29 mouse cellular contexts compared by ENCODE assay signal in the genomic region with DNA sequence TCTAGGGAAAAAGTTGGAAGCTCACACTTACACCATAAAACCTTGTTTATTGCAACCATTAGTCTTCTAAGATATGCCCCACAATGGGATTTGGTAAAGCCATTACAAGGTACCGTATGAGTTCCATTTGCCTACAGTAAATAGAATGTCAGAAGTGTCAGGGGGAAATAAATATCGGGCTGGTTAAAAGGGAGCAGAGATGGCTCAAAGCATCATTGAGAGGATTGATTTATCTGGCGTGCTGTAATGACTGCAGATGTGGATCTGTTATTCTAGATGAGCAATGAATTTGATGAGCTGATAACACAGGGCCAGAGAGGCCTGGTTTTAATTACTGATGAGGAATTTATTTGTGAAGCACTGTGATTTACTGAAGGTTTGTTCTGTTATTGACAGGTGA. TPM values are rescaled to one million over a fixed set of nuclear protein-coding genes. Genes with fewer than 3 reads are reported as not detected.
DNase-seq lines count a peak whose midpoint lies in the region; ATAC-seq lines count a peak whose summit lies in the region.
"Had no signal": no experiment of that assay in that cellular context is flagged by ENCODE, and none has a peak within 500 bp of the region (broad histone marks: within the 10 kb centered on the region; RNA-seq: fewer than 3 reads in every experiment).

No protein-coding gene starts in this region.

- no peaks in the 10 kb centered on the region for H3K9me3 ChIP-seq in neural tube, embryonic 13.5 days
- no peaks in the 10 kb centered on the region for H3K9me3 ChIP-seq in neural tube, embryonic 15.5 days (replicated peaks)
- H3K9me3 ChIP-seq in intestine, embryonic 16.5 days (ENCODE audit: control insufficient read depth, low read length): no peaks in the 10 kb centered on the region
- H3K9me3 ChIP-seq: forebrain, embryonic 10.5 days; G1E; heart, embryonic 12.5 days; heart, embryonic 15.5 days; hindbrain, embryonic 10.5 days; hindbrain, embryonic 13.5 days had no signal

- no peaks in the 10 kb centered on the region for H3K4me1 ChIP-seq in neural tube, embryonic 13.5 days (replicated peaks)
- no peaks in the 10 kb centered on the region for H3K4me1 ChIP-seq in neural tube, embryonic 15.5 days
- H3K4me1 ChIP-seq in intestine, embryonic 16.5 days (ENCODE audit: control insufficient read depth, insufficient read depth, low read length): no peaks in the 10 kb centered on the region
- H3K4me1 ChIP-seq: forebrain, embryonic 10.5 days; heart, embryonic 12.5 days; heart, embryonic 15.5 days; hindbrain, embryonic 10.5 days; hindbrain, embryonic 13.5 days had no signal

- no peaks in the 10 kb centered on the region for H3K27me3 ChIP-seq in neural tube, embryonic 13.5 days
- H3K27me3 ChIP-seq in neural tube, embryonic 15.5 days (replicated peaks): no peaks in the 10 kb centered on the region
- no peaks in the 10 kb centered on the region for H3K27me3 ChIP-seq in intestine, embryonic 16.5 days (replicated peaks; ENCODE audit: control insufficient read depth, insufficient read depth, low read length)
- H3K27me3 ChIP-seq: CH12.LX; heart, embryonic 12.5 days; heart, embryonic 15.5 days; hindbrain, embryonic 13.5 days had no signal

- H3K27ac ChIP-seq in neural tube, embryonic 13.5 days (replicated peaks): no peak overlapping the region
- no peak overlapping the region for H3K27ac ChIP-seq in neural tube, embryonic 15.5 days (replicated peaks)
- no peak overlapping the region for H3K27ac ChIP-seq in intestine, embryonic 16.5 days (ENCODE audit: low read length)
- H3K27ac ChIP-seq: forebrain, embryonic 10.5 days; heart, embryonic 15.5 days; hindbrain, embryonic 10.5 days; hindbrain, embryonic 13.5 days had no signal

- no peak overlapping the region for H3K4me2 ChIP-seq in neural tube, embryonic 13.5 days
- H3K4me2 ChIP-seq in neural tube, embryonic 15.5 days: no peak overlapping the region
- no peak overlapping the region for H3K4me2 ChIP-seq in intestine, embryonic 16.5 days (ENCODE audit: low read depth, low read length)
- H3K4me2 ChIP-seq: heart, embryonic 12.5 days; heart, embryonic 15.5 days; hindbrain, embryonic 13.5 days had no signal

- 32% methylated on average over 3 of the region's 3 CpGs for WGBS in neural tube, embryonic 13.5 days
- WGBS in neural tube, embryonic 15.5 days: 24% methylated on average over 3 of the region's 3 CpGs
- WGBS in intestine, embryonic 16.5 days: 33% methylated on average over 3 of the region's 3 CpGs

- H3K4me3 ChIP-seq in neural tube, embryonic 13.5 days: no peak overlapping the region
- no peak overlapping the region for H3K4me3 ChIP-seq in neural tube, embryonic 15.5 days (replicated peaks)
- H3K4me3 ChIP-seq in intestine, embryonic 16.5 days (ENCODE audit: low read length): no peak overlapping the region
- H3K4me3 ChIP-seq: forebrain, embryonic 10.5 days; heart, embryonic 12.5 days; heart, embryonic 15.5 days; hindbrain, embryonic 10.5 days; hindbrain, embryonic 13.5 days had no signal

- peak; percentile 71; the same call in 1 of the 2 replicates for ATAC-seq in neural tube, embryonic 13.5 days (ENCODE audit: low read depth)
- no peak for ATAC-seq in neural tube, embryonic 15.5 days (ENCODE audit: low FRiP score)
- peak; percentile 56 for ATAC-seq in intestine, embryonic 16.5 days
- ATAC-seq: forebrain, embryonic 14.5 days; forebrain, postnatal 0 days; hindbrain, embryonic 16.5 days; Patski had no signal

- H3K9ac ChIP-seq in neural tube, embryonic 13.5 days: no peak overlapping the region
- H3K9ac ChIP-seq in neural tube, embryonic 15.5 days (replicated peaks): no peak overlapping the region
- no peak overlapping the region for H3K9ac ChIP-seq in intestine, embryonic 16.5 days (ENCODE audit: low read depth, low read length)
- H3K9ac ChIP-seq: forebrain, postnatal 0 days; heart, embryonic 12.5 days; heart, embryonic 15.5 days; hindbrain, embryonic 13.5 days had no signal

- peak; percentile 1 for DNase-seq in embryo, embryonic 11 days
- no peak for DNase-seq in embryo, embryonic 9.5 days (ENCODE audit: extremely low spot score)
- DNase-seq in cerebellum, postnatal 36 days: no peak
- DNase-seq: adrenal gland, postnatal 10 days; adrenal gland, postnatal 36 days; B cell, adult 2 months; cerebellum, adult 11 months; cerebellum, adult 2 months; cerebellum, adult 9-11 months; cerebellum, postnatal 25 days; forebrain, postnatal 0 days; gastrocnemius, postnatal 25 days; heart, adult 18-20 months; heart, postnatal 10 days; heart, postnatal 36 days; kidney, adult 11 months had no signal

- no peaks in the 10 kb centered on the region for H3K36me3 ChIP-seq in neural tube, embryonic 13.5 days
- no peaks in the 10 kb centered on the region for H3K36me3 ChIP-seq in neural tube, embryonic 15.5 days
- no peaks in the 10 kb centered on the region for H3K36me3 ChIP-seq in intestine, embryonic 16.5 days (ENCODE audit: control insufficient read depth, insufficient read depth, low read length)
- H3K36me3 ChIP-seq: forebrain, embryonic 10.5 days; G1E; heart, embryonic 12.5 days; heart, embryonic 15.5 days; hindbrain, embryonic 10.5 days; hindbrain, embryonic 13.5 days had no signal

RNA-seq across cellular contexts. Expression of a gene that starts 40.8 kb away (rescaled TPM):
- polyA plus RNA-seq in neural tube, embryonic 13.5 days (2015; fragmentation: Nextera tagmentation; extraction: Ambion mirVana): 6.5 and 6.6 TPM in 2 replicates
- 5.2 and 5.9 TPM in 2 replicates for polyA plus RNA-seq in neural tube, embryonic 15.5 days (2015; fragmentation: Nextera tagmentation; extraction: Ambion mirVana)
- 3.0 and 3.2 TPM in 2 replicates for polyA plus RNA-seq in intestine, embryonic 16.5 days (2015; fragmentation: Nextera tagmentation; extraction: Ambion mirVana)
- polyA plus RNA-seq: G1E, Patski had no signal
